Mouse (Mus musculus) liver, adult (tissue): ENCODE measurements at regions not wholly inside any gene's neighbourhood (a gene's known extent, or its start where the extent isn't known, plus 50 kb on each side); places are given as distances from the start of the nearest gene placed in this dataset.

Source experiments
- GATA4 ChIP-seq: IDR thresholded peaks from 2 replicates; pipeline ENCODE4 v1.6.1; 2014; ENCODE audit warnings: mild to moderate bottlenecking, low read length; ENCODE audit not compliant: insufficient replicate concordance

DNA sequence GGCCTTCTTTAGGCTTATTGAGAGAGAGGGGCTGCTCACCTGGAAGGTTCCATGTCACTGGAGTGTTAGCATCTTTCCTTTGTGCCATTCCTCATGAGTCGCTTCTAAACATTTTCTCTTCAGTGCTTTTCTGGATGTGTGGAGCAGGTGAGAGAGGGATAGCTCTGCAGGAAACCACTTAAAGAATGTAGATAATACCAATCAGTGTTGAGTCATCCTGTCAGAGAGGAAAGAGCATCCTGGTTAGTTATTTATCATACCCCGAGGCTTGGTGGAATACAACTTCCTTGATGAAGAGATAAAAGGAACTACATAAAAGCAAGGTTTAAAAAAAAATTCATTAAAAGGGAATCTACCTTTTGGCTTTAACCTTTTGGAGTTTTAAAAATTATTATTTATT lies 69.8 kb upstream of the Rpl34 start:
- no peak for TF ChIP-seq GATA4

DNA sequence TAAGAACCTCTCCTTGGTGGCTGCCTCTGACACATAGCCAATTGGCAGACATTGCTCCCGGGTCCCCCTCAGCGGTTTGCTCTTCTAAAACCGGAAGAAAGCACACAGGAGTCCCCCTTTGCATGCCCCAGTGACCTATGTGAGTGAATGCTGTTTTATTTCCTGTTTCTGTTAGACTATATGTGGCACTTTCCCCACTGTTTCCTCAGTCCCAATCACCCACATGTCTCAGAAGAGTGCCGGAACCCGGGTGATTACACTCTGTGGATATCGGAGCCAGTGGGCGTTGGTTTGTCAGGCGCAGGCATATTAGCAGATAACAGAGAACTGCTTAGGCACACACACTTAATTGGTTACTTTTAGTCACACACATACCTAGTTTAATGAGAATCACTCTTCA lies 66.3 kb upstream of the Rpl34 start:
- no peak for TF ChIP-seq GATA4

DNA sequence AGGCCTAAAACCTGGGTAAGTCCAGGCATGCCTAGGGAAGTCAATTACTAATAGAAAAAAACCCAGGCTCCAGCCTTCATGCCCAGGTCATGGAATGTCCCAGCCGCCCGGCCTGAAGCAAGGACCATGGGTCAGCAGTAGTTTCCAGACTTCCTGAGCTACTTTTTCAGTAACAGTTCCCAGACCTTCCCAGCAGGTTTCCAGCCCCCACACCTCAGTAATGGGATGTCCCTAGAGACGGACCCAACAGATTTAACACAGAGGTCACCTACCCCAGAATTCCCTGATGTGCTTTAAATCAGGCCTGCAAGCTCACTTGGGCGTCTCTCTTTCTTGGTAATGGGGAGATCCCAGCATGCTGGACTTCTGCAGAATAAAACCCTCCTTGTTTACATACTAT lies 65.2 kb upstream of the Rpl34 start:
- TF ChIP-seq GATA4, result no peak

DNA sequence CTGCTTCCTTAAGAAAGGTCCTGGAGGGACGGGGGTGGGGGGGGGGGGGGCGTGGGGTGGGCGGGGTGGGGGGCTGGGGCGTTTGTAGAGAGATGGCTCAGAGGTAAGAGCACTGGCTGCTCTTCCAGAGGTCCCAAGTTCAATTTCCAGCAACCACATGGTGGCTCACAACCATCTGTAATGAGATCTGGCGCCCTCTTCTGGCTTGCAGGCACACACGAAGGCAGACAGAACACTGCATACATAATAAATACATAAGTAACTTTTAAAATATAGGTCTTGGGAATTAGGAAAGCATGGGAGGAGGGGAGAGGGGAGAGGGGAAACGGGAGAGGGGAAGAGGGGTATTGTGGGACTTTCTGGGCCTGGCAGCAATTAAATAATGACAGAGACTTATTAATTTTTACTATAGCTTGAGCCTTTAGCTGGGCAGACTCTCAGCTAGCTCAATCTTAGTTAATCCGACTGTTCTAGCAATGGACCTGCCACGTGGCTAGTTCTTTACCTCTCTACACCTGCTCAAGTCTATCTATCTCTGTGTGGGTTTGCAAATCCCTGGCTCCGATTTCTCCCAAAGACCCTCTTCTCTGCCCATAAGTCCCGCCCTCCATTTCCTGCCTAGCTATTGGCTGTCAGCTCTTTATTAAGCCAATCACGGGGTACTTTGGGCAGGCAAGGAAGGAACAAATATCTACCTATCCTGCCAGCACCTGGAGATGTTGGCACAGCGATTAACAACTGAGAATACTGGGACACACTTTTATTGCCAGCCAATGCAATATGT lies 64.1 kb upstream of the Rpl34 start:
- no peak for TF ChIP-seq GATA4

DNA sequence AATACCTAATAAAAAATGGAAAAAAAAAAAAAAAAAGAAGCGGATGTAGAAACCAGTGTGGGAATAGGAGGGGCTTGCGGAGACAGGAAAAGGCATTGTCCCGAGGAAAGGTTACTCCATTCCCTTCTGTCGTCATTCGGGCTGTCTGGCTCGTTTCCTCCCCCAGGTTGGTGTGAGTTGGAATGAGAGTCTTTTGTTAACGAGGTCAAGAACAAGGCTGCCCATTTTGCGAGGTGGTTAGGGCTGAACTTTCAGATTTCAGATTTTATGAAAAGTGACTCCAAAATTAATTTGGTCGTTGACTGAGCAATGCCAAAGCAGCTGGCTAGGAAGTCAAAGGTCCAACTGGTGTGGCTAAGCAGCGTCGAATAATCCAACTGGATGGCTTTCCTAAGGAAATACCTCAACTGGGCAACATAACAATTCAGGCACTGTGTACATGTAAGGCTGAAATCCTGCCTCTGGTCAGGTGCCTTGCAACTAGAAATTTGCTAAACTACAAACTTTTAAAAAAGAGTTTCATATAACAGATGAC lies 50.6 kb upstream of the Rpl34 start:
- TF ChIP-seq GATA4, result no peak
